ENCODE assay signal across 8 mouse cellular contexts in the genomic region with DNA sequence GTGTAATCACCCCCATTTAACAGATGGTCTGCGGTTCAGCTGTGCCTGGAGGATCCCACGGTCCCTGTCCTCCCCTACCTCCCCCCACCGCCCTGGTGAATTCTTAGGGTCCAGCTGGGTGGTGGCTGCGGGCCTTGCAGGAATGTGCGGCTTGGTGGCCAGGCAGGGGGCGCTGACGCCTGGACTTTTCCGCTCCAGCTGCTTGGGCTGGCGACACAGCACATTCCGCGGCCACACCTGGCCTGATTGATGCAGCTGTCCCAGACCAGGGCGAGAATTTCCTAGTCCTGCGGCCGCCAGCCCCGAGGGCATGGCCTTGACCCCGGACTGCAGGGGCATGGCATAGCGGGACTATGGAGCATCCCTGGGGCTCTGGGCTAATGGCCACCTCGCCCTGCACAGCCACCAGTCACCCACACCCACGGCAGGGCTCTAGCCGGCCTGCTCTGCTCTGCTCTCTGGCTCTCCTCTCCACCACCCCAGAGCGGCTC. TPM values are rescaled to one million over a fixed set of nuclear protein-coding genes. Genes with fewer than 3 reads are reported as not detected.
DNase-seq lines count a peak whose midpoint lies in the region; ATAC-seq and TF ChIP-seq lines count a peak whose summit lies in the region.

No protein-coding gene starts in this region.

- peaks cover 27% of the 10 kb centered on the region for H3K4me1 ChIP-seq in E14TG2a.4 (replicated peaks; ENCODE audit: low read depth, low read length)
- H3K4me1 ChIP-seq in hindbrain, embryonic 15.5 days (replicated peaks) = peaks cover 9% of the 10 kb centered on the region
- no peaks in the 10 kb centered on the region for H3K4me1 ChIP-seq in liver, embryonic 11.5 days (replicated peaks; ENCODE audit: control insufficient read depth, insufficient read depth, low read length)
- H3K4me1 ChIP-seq in neural tube, embryonic 13.5 days (replicated peaks) = peaks cover 7% of the 10 kb centered on the region

- no peaks in the 10 kb centered on the region for H3K9me3 ChIP-seq in E14TG2a.4 (ENCODE audit: low read length)
- H3K9me3 ChIP-seq in hindbrain, embryonic 15.5 days = no peaks in the 10 kb centered on the region
- H3K9me3 ChIP-seq in liver, embryonic 11.5 days (ENCODE audit: control insufficient read depth, low read length) = no peaks in the 10 kb centered on the region
- no peaks in the 10 kb centered on the region for H3K9me3 ChIP-seq in neural tube, embryonic 13.5 days

- ATAC-seq in hindbrain, embryonic 15.5 days (ENCODE audit: low FRiP score, low read depth) = peak; percentile 51; the same call in 1 of the 2 replicates
- ATAC-seq in liver, embryonic 11.5 days (replicated peaks; ENCODE audit: low FRiP score) = peak; percentile 41
- ATAC-seq in neural tube, embryonic 13.5 days (ENCODE audit: low read depth) = peak; percentile 79

- H3K27me3 ChIP-seq in E14TG2a.4 (ENCODE audit: insufficient read depth, low read length) = peaks cover 12% of the 10 kb centered on the region
- peaks cover 3% of the 10 kb centered on the region; the same call in 1 of the 2 replicates for H3K27me3 ChIP-seq in hindbrain, embryonic 15.5 days
- H3K27me3 ChIP-seq in liver, embryonic 11.5 days (replicated peaks; ENCODE audit: control insufficient read depth, insufficient read depth, low read length) = peaks cover 29% of the 10 kb centered on the region
- peaks cover 21% of the 10 kb centered on the region for H3K27me3 ChIP-seq in neural tube, embryonic 13.5 days

- H3K27ac ChIP-seq in hindbrain, embryonic 15.5 days (replicated peaks) = no peak overlapping the region
- no peak overlapping the region for H3K27ac ChIP-seq in liver, embryonic 11.5 days (ENCODE audit: low read depth, low read length)
- H3K27ac ChIP-seq in neural tube, embryonic 13.5 days (replicated peaks) = no peak overlapping the region

- H3K4me3 ChIP-seq in E14TG2a.4 (replicated peaks; ENCODE audit: low read length) = peak overlapping the region; percentile 79
- H3K4me3 ChIP-seq in hindbrain, embryonic 15.5 days = peak overlapping the region; percentile 21
- 0 out of 2 replicates have a peak overlapping the region, but pooled peaks have one; percentile 13 for H3K4me3 ChIP-seq in liver, embryonic 11.5 days (ENCODE audit: low read depth, low read length)
- H3K4me3 ChIP-seq in neural tube, embryonic 13.5 days = peak overlapping the region; percentile 29

- H3K9ac ChIP-seq in hindbrain, embryonic 15.5 days = peak overlapping the region; percentile 42
- no peak overlapping the region for H3K9ac ChIP-seq in liver, embryonic 11.5 days (ENCODE audit: low read depth, low read length)
- H3K9ac ChIP-seq in neural tube, embryonic 13.5 days = peak overlapping the region; percentile 64

- WGBS in hindbrain, embryonic 15.5 days = 3% methylated on average over 21 of the region's 21 CpGs
- WGBS in liver, embryonic 11.5 days = 5% methylated on average over 21 of the region's 21 CpGs
- 1% methylated on average over 21 of the region's 21 CpGs for WGBS in neural tube, embryonic 13.5 days

- no peaks in the 10 kb centered on the region for H3K36me3 ChIP-seq in E14TG2a.4 (ENCODE audit: insufficient read depth, low read length)
- H3K36me3 ChIP-seq in hindbrain, embryonic 15.5 days = no peaks in the 10 kb centered on the region
- H3K36me3 ChIP-seq in liver, embryonic 11.5 days (ENCODE audit: control insufficient read depth, insufficient read depth, low read length) = no peaks in the 10 kb centered on the region
- H3K36me3 ChIP-seq in neural tube, embryonic 13.5 days = no peaks in the 10 kb centered on the region

- no peak for TF ChIP-seq CTCF in E14TG2a.4 (conservative IDR thresholded peaks at IDR 0.05; ENCODE audit: low read length)

- peak overlapping the region; percentile 56 for H3K4me2 ChIP-seq in hindbrain, embryonic 15.5 days
- H3K4me2 ChIP-seq in liver, embryonic 11.5 days = peak overlapping the region; percentile 55
- H3K4me2 ChIP-seq in neural tube, embryonic 13.5 days = peak overlapping the region; percentile 57

- peak; percentile 62 for DNase-seq in embryo, embryonic 10.5 days (ENCODE audit: low spot score)
- no peak for DNase-seq in liver, embryonic 11.5 days (ENCODE audit: low spot score)
- no peak for DNase-seq in cerebellum, adult 11 months
- DNase-seq in urinary bladder, postnatal 10 days (ENCODE audit: low spot score) = no peak
- no peak for DNase-seq in thymus, postnatal 10 days (ENCODE audit: low spot score in 2 of 2)

RNA-seq across cellular contexts. Expression of gene Fitm2, which starts 9.2 kb away (rescaled TPM):
- 16.9 TPM in 2 replicates for polyA plus RNA-seq in hindbrain, embryonic 15.5 days (2015; fragmentation: Nextera tagmentation; extraction: Ambion mirVana)
- 8.1 and 9.0 TPM in 2 replicates for polyA plus RNA-seq in liver, embryonic 11.5 days (2014; fragmentation: Nextera tagmentation; extraction: Ambion mirVana)
- polyA plus RNA-seq in neural tube, embryonic 13.5 days (2015; fragmentation: Nextera tagmentation; extraction: Ambion mirVana) = 15.0 and 16.5 TPM in 2 replicates

RNA-seq across cellular contexts. Expression of gene R3hdml, which starts 10.5 kb away (rescaled TPM):
- 0.34 and 0.96 TPM in 2 replicates for polyA plus RNA-seq in hindbrain, embryonic 15.5 days (2015; fragmentation: Nextera tagmentation; extraction: Ambion mirVana)
- not detected in 2 replicates for polyA plus RNA-seq in liver, embryonic 11.5 days (2014; fragmentation: Nextera tagmentation; extraction: Ambion mirVana)
- polyA plus RNA-seq in neural tube, embryonic 13.5 days (2015; fragmentation: Nextera tagmentation; extraction: Ambion mirVana) = not detected in 2 replicates

RNA-seq across cellular contexts. Expression of gene Hnf4a, which starts 25.0 kb away (rescaled TPM):
- polyA plus RNA-seq in hindbrain, embryonic 15.5 days (2015; fragmentation: Nextera tagmentation; extraction: Ambion mirVana) = 0.17 TPM in 1 of 2 replicates, not detected in the other
- 18.9 and 20.0 TPM in 2 replicates for polyA plus RNA-seq in liver, embryonic 11.5 days (2014; fragmentation: Nextera tagmentation; extraction: Ambion mirVana)
- polyA plus RNA-seq in neural tube, embryonic 13.5 days (2015; fragmentation: Nextera tagmentation; extraction: Ambion mirVana) = not detected in 2 replicates

RNA-seq across cellular contexts. Expression of gene Gdap1l1, which starts 43.3 kb away (rescaled TPM):
- 127 and 136 TPM in 2 replicates for polyA plus RNA-seq in hindbrain, embryonic 15.5 days (2015; fragmentation: Nextera tagmentation; extraction: Ambion mirVana)
- polyA plus RNA-seq in liver, embryonic 11.5 days (2014; fragmentation: Nextera tagmentation; extraction: Ambion mirVana) = 1.4 and 1.7 TPM in 2 replicates
- polyA plus RNA-seq in neural tube, embryonic 13.5 days (2015; fragmentation: Nextera tagmentation; extraction: Ambion mirVana) = 115 and 117 TPM in 2 replicates

RNA-seq across cellular contexts. Expression of gene Oser1, which starts 57.1 kb away (rescaled TPM):
- 72.1 and 78.6 TPM in 2 replicates for polyA plus RNA-seq in hindbrain, embryonic 15.5 days (2015; fragmentation: Nextera tagmentation; extraction: Ambion mirVana)
- polyA plus RNA-seq in liver, embryonic 11.5 days (2014; fragmentation: Nextera tagmentation; extraction: Ambion mirVana) = 61.0 and 67.8 TPM in 2 replicates
- 74.5 and 83.4 TPM in 2 replicates for polyA plus RNA-seq in neural tube, embryonic 13.5 days (2015; fragmentation: Nextera tagmentation; extraction: Ambion mirVana)

Comparison
In these comparisons a context has a peak if more than half of its experiments do, and no peak if none do; other contexts are left out.
1. H3K4me3 ChIP-seq: peak in every context shown above with its lines; median percentile 79 in E14TG2a.4; 29 in neural tube, embryonic 13.5 days; 21 in hindbrain, embryonic 15.5 days; 13 in liver, embryonic 11.5 days.
2. RNA of gene Hnf4a, which starts 25.0 kb away (polyA plus RNA-seq): 18.9 to 20.0 TPM in liver, embryonic 11.5 days; 0.17 TPM in hindbrain, embryonic 15.5 days and not detected in neural tube, embryonic 13.5 days; every median in the first group is over 10 times any median in the second.
3. Peak in every context shown above with its lines, with median percentiles within 50 percentile points of each other: ATAC-seq and H3K4me2 ChIP-seq.